Mouse (Mus musculus) fibroblast of lung, adult 2 months (primary cell): ENCODE data around the gene Alx3.

ENCODE experiments used
- DNase-seq: peaks from one replicate; pipeline ENCODE4 v3.0.0-alpha.2; 2011; ENCODE audit warnings: low read depth

Alx3 gene

GRCm38 (mm10) chr3:107582875-107583767 lies 11.7 kb upstream of the Alx3 start:
- DNase-seq = no peak

GRCm38 (mm10) chr3:107583893-107584292 lies 10.9 kb upstream of the Alx3 start:
- no peak for DNase-seq

- no peak for DNase-seq
Observed at GRCm38 (mm10) chr3:107586504-107586903, 8.3 kb upstream of the Alx3 start.

DNA sequence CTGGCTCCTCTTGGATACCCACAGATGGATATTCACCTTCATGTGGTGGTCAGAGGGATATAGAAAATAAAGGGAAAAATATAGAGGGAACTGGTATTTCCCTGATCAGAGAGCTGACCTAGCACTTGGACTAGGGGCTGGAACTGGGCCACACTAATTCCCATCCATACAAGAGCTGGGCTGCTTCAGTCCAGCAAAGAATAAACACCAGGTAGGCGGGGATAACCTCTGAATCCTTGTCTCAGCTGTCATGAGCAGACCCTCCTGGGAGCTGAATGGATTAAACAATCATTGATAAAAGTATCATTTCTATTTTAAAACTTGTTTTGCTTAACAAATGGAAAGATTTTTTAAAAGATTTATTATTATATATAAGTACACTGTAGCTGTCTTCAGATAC lies 3.2 kb upstream of the Alx3 start:
- DNase-seq = no peak

DNA sequence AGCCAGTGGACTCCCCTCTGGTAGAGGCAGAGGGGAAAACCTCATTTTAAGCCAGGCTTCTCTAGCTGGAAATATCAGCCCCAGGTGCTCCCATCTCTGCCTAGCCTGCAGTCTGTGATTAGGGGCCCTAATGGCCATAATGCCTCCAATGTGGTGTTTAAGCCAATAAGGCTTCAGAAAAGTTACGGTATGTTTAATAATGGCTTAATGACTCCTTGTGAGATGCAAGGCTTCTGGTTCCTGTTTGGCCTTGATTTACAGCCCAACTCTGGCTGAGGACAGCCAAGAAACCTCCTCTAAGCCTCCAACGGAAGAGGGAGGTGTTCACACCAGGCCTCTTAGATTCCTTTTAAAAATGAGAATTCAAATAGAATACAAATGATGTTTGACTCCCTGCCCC lies 1.2 kb upstream of the Alx3 start:
- no peak for DNase-seq

DNA sequence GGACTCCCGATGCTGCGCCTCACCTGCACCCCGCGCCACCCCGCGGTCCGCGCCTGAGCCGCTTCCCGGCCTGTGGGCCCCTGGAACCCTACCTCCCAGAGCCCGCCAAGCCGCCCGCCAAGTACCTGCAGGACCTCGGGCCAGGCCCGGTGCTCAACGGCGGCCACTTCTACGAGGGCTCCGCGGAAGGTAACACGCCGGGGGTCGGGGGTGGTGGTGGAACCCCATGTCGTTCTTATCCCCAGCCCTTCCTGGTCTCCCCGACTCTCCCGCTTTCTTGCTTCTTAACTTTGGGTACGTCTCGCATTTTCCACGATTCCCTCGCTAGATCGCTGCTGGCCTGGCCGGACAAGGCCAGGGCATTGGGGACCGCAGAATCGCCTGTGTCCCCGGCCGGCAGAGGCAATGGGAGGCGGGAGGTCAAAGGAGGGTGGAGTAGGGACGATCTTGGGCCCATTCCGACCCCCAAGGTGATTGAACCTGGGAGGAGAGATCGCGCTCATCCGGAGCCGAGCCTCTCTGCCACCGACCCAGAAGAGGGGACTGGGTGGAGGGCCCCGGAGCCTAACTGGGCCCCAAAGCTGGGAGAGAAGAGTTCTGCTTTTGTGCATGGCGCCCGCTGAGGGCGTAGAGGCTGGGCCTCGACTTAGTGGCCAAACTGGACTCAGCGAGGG lies 570 bp downstream of the Alx3 start:
- DNase-seq = no peak

DNA sequence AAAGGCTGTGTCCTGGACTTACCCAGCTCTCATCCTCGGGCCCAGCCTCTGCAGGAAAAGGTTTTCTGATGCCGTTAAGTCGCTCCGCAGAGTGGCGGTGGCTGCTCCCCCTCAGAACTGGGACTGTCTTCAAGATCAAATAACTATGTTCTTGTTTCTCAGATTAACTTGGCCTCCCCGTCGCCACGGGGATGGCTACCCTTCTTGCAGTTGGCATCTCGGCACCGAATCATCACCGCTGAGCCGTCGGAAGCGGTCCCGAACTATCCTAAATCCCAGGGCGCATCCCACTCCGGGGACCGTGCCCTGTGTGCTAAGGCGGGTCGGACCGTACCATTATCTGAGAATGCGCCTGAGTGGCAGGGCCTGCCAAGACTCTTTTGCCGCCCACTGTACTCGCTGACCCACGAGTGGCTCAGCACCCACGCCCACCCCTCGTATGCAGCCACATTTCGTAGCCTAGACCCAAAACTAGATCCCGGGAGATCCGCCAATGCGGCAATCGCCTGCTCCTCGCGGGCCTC lies 1.2 kb downstream of the Alx3 start:
- DNase-seq = no peak

DNA sequence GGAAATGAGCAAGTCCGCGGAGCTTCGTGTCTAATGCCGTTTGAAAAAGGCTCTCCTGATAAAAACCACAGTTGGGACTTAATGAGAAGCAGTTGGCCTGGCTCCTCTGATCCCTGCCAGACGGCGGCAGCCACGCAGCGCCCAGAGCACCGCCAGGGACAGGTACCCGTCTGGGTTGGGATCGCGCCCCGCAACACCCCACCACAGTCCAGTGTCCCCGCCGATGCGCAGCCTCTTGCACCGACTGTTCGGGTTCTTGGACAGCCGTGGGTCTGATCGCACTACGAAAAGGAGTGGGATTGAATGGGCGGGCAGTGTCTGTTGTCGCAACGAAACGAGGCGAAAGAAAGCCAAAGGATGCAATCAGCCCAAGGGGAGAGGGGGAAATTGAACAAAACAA lies 1.7 kb downstream of the Alx3 start:
- no peak for DNase-seq

GRCm38 (mm10) chr3:107597134-107597533 lies 2.3 kb downstream of the Alx3 start:
- DNase-seq = no peak

DNA sequence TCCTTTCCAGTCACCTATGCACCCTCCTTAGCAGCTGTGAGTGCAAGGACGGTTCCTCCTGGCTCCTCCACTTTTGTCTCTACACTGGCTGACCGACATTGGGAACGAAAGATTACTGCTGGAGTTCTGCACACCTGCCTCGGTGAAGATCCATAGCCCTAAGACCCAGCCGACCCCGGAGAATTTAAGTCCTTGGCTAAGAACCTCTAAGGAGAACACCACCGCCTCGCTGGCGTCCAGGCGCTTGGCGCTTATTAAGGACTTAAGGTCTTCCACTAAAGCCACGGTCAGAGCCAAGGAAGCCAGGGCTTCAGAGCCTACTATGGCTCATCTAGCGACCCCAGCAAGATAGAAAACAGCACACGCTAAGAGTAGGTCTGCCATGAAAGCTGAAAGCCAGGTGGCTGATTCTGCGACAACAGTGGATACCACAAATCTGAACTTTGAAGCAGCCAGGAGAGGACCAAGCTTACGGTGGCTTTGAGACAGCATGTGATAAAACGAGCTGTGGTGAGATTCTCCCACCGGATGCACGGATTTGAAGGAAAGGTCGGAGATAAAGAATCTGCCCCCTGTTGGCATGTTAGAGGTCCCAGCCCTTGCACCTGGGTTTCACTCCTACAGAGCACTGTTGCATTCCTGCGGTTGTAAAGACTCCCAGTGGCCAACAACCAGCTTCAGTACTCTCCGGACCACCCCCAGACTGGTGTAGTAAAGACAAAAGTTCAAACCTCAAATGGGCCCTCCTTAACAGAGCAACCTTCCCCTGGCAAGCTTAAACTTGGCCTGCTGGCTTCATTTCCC lies 3.0 kb downstream of the Alx3 start:
- DNase-seq = no peak

DNA sequence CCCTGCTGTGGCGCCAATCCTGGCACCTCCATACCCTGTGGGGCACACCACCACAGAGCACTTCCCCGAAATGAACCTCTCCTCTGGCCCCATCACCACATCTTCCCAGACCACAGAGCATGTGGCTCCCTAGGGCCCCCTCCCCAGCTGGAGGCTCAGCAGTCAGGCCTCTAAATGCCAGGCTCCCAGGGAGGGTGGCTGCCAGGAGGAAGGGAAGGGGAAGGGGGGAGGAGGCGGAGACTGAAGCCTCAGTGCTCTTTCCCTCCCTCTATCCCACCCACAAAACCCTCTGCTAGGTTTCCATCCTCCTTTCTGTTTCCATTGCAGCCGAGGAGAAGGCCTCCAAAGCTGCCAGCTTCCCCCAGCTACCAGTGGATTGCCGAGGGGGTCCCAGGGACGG lies 5.3 kb downstream of the Alx3 start:
- no peak for DNase-seq

DNA sequence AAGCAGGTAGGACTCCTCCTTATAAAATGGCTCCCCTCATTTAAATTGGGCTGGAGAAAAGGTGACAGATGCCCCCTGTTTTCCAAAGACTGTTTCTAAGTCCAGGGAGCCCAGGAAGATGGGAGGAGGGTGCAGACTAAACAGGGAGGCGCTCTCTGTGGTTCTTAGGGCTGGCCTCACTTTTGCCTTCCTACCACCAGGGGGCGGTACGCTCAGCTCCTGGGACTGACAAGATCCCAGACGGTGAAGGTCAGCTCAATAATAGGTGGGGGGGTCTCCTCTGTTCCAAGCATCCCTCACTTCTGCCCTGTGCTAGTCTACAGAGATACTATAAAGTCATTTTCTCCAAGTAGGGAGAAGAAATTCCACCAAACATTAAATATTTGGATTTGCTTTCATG lies 10.5 kb downstream of the Alx3 start:
- DNase-seq = peak; percentile 11

DNA sequence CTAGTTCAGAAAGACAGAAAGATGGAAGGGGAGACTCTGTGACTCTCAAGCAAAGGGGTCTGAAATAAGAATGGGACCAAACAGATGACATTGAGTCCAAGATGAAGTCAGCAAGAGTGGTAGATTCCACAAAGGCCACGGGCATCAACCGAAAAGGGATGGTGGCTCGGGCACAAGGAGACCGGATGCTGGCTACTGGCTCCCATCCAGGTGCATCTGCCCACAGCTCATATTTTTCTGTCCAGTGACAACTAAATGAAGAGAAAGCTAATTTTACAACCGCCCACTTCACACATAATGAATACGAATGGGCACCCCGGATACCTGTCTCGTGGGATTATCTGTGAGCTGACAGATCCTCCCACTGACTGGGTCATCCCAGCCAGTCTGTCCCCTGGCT lies 12.4 kb downstream of the Alx3 start:
- DNase-seq = no peak

DNA sequence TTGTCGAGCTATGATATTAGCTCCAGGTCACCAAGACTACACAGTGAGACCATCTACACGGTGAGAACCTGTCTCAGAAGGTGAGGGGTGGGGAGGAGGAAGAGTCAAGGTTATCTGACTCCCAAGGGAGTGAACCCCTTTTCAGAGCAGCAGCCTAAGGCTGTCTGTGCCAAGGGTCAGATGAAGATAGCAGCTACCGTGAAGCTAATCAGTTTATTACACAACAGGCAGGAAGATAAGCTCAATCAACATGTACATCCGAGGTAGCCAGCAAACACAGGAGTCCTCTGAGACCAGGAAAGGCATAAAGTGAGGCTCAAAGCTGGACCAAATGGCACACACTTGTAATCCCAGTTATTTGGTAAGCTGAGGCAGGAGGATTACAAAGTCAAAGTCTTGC lies 14.0 kb downstream of the Alx3 start:
- no peak for DNase-seq

DNA sequence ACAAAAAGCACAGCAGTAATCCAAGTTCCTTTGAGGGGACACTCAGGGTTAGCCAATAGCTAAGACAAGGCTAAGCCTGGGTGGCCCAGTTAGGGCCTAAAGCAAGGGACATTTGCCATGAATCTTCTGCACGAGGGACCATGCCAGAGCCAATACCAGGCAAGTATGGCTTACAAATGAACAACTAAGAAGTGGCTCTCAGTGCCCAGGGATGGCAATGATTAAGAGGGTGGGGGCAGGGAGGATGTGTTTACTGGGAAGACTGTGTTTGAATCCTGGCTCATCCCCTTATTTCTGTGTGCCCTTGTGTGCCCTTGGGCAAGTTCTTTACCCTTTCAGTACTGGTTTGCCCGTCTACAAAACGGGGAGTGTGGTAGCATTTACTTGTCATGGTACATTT lies 14.5 kb downstream of the Alx3 start:
- DNase-seq = no peak

DNA sequence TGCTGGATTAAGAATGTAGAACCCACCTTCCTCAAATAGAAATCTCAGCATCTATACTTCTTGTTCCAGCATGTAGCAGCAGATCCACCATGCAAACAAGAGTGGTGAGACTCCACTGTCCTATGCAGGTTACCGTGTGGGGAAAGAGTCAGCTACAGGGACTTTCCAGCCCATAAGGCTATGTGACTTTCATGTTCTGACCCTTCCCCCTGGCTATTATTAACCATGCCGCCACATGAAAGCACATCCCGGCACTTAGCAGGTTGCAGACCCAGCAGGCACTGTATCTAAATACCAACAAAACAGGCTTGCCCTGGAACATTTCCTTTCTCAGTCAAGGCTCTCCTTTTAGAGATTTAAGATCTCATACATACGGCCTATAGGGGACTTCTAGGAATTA lies 16.6 kb downstream of the Alx3 start:
- no peak for DNase-seq

DNA sequence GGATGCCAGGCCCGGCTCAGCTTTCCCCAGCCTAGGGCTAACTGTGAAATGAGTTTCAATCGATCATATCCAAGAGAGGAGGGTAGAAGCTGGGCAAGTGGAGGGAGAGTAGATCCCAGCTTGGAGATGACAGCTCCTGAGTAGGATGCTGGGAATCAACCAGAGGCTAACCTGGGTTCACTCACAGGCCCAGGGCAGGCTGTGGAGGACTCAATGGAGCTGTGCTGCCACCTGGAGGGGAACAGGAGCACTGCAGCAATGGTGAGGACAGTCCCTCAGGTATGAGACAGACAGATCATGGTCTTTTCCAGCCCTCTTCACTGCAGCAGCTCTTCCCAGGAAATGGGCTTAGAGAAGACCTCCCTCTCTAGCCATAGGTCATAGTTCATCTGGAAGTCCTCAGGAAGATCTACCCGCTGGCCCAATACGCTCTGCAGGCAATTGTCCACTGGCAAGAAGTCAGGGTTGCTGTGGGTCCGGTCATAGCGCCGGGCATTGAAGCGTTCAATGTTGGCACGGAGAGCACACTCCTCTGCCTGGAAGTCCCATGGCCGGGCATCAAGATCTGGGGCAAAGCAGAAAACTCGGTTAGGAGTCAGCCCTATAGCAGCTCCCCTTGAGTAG lies 18.2 kb downstream of the Alx3 start:
- DNase-seq = no peak

DNA sequence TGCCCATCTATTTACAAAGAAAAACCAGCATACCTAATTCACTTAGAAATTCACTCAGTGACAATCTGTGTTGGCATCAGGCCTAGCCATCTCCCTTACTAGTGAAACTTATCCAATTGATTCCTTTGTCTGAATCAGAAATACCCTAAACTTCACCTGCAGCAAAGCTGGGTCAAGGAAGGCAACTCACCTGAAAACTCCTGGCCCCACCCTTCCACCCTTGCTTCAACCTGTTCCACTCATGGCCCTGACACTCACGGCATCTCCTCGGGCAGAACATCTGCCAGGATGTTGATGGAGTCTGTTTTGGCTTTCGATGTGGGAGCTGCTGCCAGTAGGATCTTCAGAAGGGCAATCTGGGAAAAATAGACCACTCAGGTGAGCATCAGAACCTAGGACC lies 23.0 kb downstream of the Alx3 start:
- DNase-seq = no peak

DNA sequence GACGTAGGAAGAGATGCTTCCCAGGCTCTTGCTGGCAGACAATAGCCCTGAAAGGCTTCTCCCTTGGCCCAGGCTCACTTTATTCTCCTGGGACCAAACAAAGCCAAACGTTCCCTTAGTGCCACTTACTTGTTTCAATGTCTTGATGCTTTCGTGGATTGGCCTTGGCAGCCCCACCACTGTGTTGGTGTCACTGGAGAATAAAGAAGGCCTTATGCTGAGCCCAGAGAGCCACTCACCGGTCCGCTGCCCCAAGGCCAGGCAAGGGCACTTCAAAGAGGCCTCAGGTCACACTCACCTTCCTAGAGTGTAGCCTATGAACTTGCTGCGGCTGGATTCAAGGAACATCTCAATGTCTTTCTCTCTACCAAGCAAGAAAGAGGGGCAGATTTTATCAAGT lies 25.1 kb downstream of the Alx3 start:
- no peak for DNase-seq

DNA sequence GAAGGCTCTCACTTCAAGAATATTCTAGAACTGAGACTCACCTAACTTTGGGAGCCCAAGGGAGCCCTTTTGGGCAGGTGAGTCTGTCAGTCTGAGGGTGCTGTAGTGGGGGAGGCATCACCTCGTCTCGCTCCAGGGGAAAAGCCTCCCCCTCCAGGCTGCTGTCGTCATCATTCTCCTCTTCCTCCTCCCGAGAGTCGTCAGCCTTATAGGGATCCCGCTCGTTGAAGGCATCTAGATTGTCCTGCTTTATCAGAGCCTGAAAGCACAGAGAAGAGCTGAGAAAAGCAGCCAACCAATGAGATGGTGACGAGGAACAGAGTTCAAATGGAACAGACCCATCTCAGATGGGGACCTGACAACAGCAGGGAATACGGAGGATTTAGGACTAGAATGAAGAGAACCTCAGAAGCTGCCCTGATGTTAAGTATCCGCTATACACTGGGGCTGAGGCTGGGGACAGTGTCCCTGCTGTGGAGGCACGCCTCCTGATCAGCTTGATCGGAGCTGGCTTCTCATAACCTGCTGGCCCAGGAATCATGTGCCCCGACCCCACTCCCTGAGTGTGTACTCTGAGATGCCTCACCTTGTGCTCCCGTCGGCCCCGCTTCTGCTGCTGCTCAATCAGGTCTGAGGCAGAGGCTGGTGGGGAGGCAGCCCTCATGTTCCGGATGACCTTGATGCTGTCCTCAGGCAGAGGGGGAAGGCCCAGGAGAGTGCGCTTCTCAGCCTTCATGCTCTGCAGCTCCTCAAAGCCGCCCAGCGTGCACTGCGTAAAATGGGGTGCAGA lies 26.6 kb downstream of the Alx3 start:
- DNase-seq = no peak

DNA sequence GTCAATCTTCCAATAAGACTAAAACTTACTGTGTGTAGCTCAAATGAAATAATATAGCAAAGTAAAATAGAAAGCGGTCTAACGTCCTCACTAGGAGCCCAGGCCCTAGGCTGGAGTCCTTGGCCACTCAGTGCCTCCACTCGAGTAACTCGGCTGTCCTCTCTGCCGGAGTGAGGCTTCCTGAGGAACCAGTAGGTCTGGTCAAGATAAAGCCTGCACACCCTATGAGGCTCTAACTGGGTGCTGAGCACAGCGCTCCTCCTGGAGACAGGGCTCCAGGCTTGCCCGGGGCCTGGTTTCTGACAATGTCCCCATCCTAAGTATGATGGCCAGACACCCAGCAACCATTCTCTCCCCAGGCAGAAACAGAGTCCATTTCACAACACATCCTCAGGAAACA lies 27.7 kb downstream of the Alx3 start:
- DNase-seq = no peak
